Mouse (Mus musculus): ENCODE data around the gene Ccr1l1. TPM values are rescaled to one million over a fixed set of nuclear protein-coding genes. Genes with fewer than 3 reads are reported as not detected.

The Ccr1l1 gene
- total and polyA plus RNA-seq, 2 experiments, result 0.12 TPM; not detected in 1

DNA sequence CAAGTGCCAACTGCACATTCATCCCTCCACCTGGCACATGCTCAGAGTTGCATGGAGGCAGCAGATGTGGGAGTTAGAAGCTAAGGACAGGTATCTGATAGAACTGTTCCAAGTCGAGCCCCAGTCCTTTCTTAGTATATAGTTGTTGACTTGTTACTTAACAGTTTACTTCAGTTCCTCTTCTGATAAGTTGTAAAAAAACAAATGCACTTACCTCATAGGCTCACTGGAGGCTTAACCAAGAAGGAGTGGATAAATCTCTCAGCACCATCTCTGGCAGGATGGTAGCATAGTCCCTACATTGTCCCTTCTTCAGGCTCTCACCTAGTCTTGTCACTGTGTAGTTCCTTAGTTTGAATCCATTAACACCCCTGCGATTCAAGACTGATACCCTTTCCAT lies 34.5 kb upstream of the Ccr1l1 start:
- Histone ChIP-seq H3K9ac (ENCODE audit: low read depth, low read length) (no peak overlapping the region), H3K79me2 (ENCODE audit: control insufficient read depth, insufficient read depth, low read length) (no peaks in the 10 kb centered on the region), H3K27me3 (ENCODE audit: control insufficient read depth, insufficient read depth, low read length) (no peaks in the 10 kb centered on the region), H3K36me3 (ENCODE audit: control insufficient read depth, insufficient read depth, low read length) (no peaks in the 10 kb centered on the region), H3K4me1 (ENCODE audit: control insufficient read depth, insufficient read depth, low read length) (no peaks in the 10 kb centered on the region), H3K27ac (replicated peaks; ENCODE audit: insufficient read depth, low read depth, low read length) (no peak overlapping the region), H3K4me3 (ENCODE audit: insufficient read depth, low read depth, low read length) (no peak overlapping the region)
- WGBS, result 61% methylated on average over 2 of the region's 2 CpGs
- no peak for TF ChIP-seq POLR2A (IDR thresholded peaks at IDR 0.05; ENCODE audit: extremely low read depth, insufficient read depth, low read length)
- no peak for TF ChIP-seq CTCF (IDR thresholded peaks at IDR 0.05; ENCODE audit: low read depth, low read length)
- no peak for DNase-seq (ENCODE audit: extremely low read depth, low read depth, low spot score)

DNA sequence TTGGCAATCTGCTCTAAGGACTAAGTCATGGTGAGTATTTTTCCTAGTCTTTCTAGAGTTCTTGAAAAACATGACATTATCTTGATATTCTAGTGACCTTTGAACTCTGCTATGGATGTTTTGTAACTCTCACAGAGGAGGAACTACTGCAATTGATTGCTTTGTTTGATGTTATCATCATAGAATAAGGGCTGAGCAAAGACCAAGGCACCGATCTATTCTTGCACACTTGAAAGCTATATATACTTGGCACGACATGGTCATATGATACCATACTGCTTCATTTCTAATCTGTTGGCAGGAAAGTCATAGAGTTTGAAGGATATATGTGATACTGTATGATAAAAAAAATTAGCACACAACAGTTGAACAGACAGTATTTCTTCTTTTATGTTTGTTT lies 21.6 kb upstream of the Ccr1l1 start:
- Histone ChIP-seq H3K36me3 (ENCODE audit: control insufficient read depth, insufficient read depth, low read length) (no peaks in the 10 kb centered on the region), H3K79me2 (ENCODE audit: control insufficient read depth, insufficient read depth, low read length) (no peaks in the 10 kb centered on the region), H3K27me3 (ENCODE audit: control insufficient read depth, insufficient read depth, low read length) (no peaks in the 10 kb centered on the region), H3K9ac (ENCODE audit: low read depth, low read length) (no peak overlapping the region), H3K4me3 (ENCODE audit: insufficient read depth, low read depth, low read length) (no peak overlapping the region), H3K4me1 (ENCODE audit: control insufficient read depth, insufficient read depth, low read length) (no peaks in the 10 kb centered on the region; the same call in 1 of the 2 replicates), H3K27ac (replicated peaks; ENCODE audit: insufficient read depth, low read depth, low read length) (no peak overlapping the region)
- peak; percentile 17 for DNase-seq (ENCODE audit: extremely low read depth, low read depth, low spot score)
- TF ChIP-seq CTCF (IDR thresholded peaks at IDR 0.05; ENCODE audit: low read depth, low read length), result no peak
- TF ChIP-seq POLR2A (IDR thresholded peaks at IDR 0.05; ENCODE audit: extremely low read depth, insufficient read depth, low read length), result no peak
- WGBS, result 20% methylated on average over 2 of the region's 2 CpGs

DNA sequence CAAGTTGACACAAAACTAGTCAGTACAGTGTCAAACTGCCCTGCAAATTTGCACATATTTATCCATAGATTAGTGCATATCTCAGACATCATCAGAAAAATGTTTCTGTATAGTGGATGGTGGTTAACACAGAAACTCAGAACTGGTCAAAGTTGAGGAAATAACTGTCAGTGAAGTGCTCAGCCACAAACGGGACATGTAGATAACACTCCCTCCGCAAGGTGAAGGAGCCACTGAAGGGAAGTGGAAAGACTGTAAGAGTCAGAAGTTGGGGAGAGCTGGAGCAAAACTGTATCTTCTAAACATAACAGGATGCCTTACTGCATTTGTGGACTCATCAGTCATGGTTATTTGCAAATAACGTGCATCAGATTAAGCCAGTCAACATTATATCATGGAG lies 19.5 kb upstream of the Ccr1l1 start:
- Histone ChIP-seq H3K27ac (replicated peaks; ENCODE audit: insufficient read depth, low read depth, low read length) (no peak overlapping the region), H3K4me3 (ENCODE audit: insufficient read depth, low read depth, low read length) (no peak overlapping the region), H3K36me3 (ENCODE audit: control insufficient read depth, insufficient read depth, low read length) (no peaks in the 10 kb centered on the region), H3K4me1 (ENCODE audit: control insufficient read depth, insufficient read depth, low read length) (no peaks in the 10 kb centered on the region; the same call in 1 of the 2 replicates), H3K9ac (ENCODE audit: low read depth, low read length) (no peak overlapping the region), H3K27me3 (ENCODE audit: control insufficient read depth, insufficient read depth, low read length) (no peaks in the 10 kb centered on the region), H3K79me2 (ENCODE audit: control insufficient read depth, insufficient read depth, low read length) (no peaks in the 10 kb centered on the region)
- DNase-seq (ENCODE audit: extremely low read depth, low read depth, low spot score), result no peak
- no peak for TF ChIP-seq POLR2A (IDR thresholded peaks at IDR 0.05; ENCODE audit: extremely low read depth, insufficient read depth, low read length)
- WGBS, result 68% methylated on average over 3 of the region's 3 CpGs

DNA sequence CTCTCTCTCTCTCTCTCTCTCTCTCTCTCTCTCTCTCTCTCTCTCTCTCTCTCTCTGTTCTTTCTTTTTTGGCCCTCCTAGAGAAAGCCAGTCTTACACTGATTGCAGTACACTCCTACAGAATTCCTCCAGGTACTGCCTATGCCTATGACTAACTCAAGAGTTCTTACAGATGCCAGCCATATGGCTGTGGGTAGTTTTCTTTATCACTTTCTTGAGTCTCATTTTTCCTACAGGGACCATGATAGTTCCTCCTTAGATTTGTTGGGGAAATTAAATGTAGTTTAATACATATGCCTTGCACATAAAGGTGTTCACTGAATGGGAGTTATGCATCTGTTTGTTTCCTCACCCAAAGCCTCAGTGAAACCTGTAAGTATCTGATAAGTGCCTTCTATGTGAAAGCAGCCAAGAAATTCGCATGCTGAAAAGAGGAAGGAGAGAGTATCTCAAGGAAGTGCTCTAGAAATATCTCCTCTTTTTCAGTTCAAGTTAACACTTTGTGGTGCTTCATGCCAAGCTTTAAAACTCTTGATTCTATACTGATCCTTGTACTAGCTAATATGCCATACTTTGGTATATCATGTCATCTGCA lies 13.2 kb upstream of the Ccr1l1 start:
- H3K4me1 ChIP-seq (ENCODE audit: control insufficient read depth, insufficient read depth, low read length), result peaks cover 3% of the 10 kb centered on the region; the same call in 1 of the 2 replicates
- H3K4me3 ChIP-seq (ENCODE audit: insufficient read depth, low read depth, low read length), result no peak overlapping the region
- no peak overlapping the region for H3K27ac ChIP-seq (replicated peaks; ENCODE audit: insufficient read depth, low read depth, low read length)
- no peaks in the 10 kb centered on the region for H3K27me3 ChIP-seq (ENCODE audit: control insufficient read depth, insufficient read depth, low read length)
- no peaks in the 10 kb centered on the region for H3K36me3 ChIP-seq (ENCODE audit: control insufficient read depth, insufficient read depth, low read length)
- H3K9ac ChIP-seq (ENCODE audit: low read depth, low read length), result no peak overlapping the region
- 47% methylated on average over 1 of the region's 1 CpGs for WGBS
- DNase-seq (ENCODE audit: extremely low read depth, low read depth, low spot score), result peak; percentile 23
- H3K79me2 ChIP-seq (ENCODE audit: control insufficient read depth, insufficient read depth, low read length), result no peaks in the 10 kb centered on the region
- TF ChIP-seq CTCF (IDR thresholded peaks at IDR 0.05; ENCODE audit: low read depth, low read length) (no peak), POLR2A (IDR thresholded peaks at IDR 0.05; ENCODE audit: extremely low read depth, insufficient read depth, low read length) (no peak)

DNA sequence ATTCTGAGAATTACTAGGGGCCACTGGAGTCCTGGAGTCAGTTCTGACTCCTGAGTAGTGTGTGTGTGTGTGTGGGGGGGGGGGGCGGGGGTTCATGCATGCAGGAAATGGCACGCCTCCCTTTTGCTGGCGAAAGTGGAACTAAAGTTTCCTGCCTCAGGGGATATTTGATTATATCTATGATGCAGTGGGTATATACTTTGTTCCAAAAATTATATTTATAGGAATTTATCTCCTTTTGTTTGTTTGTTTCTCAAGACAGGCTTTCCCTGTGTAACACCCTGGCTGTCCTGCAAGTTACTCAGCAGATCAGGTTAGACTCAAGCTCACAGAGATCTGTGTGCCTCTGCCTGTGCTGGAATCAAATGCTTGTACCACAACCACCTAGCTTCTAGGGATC lies 11.5 kb upstream of the Ccr1l1 start:
- Histone ChIP-seq H3K9ac (ENCODE audit: low read depth, low read length) (no peak overlapping the region), H3K4me1 (ENCODE audit: control insufficient read depth, insufficient read depth, low read length) (peaks cover 3% of the 10 kb centered on the region; the same call in 1 of the 2 replicates), H3K27ac (replicated peaks; ENCODE audit: insufficient read depth, low read depth, low read length) (no peak overlapping the region), H3K36me3 (ENCODE audit: control insufficient read depth, insufficient read depth, low read length) (no peaks in the 10 kb centered on the region), H3K4me3 (ENCODE audit: insufficient read depth, low read depth, low read length) (no peak overlapping the region), H3K27me3 (ENCODE audit: control insufficient read depth, insufficient read depth, low read length) (no peaks in the 10 kb centered on the region), H3K79me2 (ENCODE audit: control insufficient read depth, insufficient read depth, low read length) (no peaks in the 10 kb centered on the region)
- TF ChIP-seq CTCF (IDR thresholded peaks at IDR 0.05; ENCODE audit: low read depth, low read length) (no peak), POLR2A (IDR thresholded peaks at IDR 0.05; ENCODE audit: extremely low read depth, insufficient read depth, low read length) (no peak)
- WGBS, result 66% methylated on average over 3 of the region's 3 CpGs
- DNase-seq (ENCODE audit: extremely low read depth, low read depth, low spot score), result no peak

DNA sequence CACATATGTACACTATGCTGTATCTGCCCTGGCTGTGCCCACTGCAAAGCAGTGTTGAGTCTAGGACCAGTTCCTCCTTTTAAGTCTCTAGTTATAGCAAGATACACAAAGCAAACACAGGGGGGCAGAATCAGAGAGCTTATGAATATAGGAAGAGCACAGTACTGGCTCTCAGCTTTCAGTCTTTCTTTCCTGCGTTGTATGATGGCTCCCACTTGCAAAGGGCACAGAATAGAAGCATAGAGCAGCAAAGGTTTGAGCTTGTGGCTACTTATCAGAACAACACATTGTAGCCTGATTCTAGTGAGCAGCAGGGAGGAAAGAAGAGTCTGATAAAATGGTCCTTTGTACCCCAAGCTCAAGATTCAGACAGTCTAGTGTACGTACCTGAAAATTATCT lies 8.0 kb upstream of the Ccr1l1 start:
- Histone ChIP-seq H3K4me3 (ENCODE audit: insufficient read depth, low read depth, low read length) (no peak overlapping the region), H3K36me3 (ENCODE audit: control insufficient read depth, insufficient read depth, low read length) (no peaks in the 10 kb centered on the region), H3K9ac (ENCODE audit: low read depth, low read length) (no peak overlapping the region), H3K4me1 (ENCODE audit: control insufficient read depth, insufficient read depth, low read length) (peaks cover 3% of the 10 kb centered on the region; the same call in 1 of the 2 replicates), H3K27me3 (ENCODE audit: control insufficient read depth, insufficient read depth, low read length) (no peaks in the 10 kb centered on the region), H3K27ac (replicated peaks; ENCODE audit: insufficient read depth, low read depth, low read length) (no peak overlapping the region), H3K79me2 (ENCODE audit: control insufficient read depth, insufficient read depth, low read length) (no peaks in the 10 kb centered on the region)
- DNase-seq (ENCODE audit: extremely low read depth, low read depth, low spot score), result peak; percentile 18
- 75% methylated on average over 2 of the region's 2 CpGs for WGBS
- TF ChIP-seq POLR2A (IDR thresholded peaks at IDR 0.05; ENCODE audit: extremely low read depth, insufficient read depth, low read length) (no peak), CTCF (IDR thresholded peaks at IDR 0.05; ENCODE audit: low read depth, low read length) (no peak)
